In the genomic region with DNA sequence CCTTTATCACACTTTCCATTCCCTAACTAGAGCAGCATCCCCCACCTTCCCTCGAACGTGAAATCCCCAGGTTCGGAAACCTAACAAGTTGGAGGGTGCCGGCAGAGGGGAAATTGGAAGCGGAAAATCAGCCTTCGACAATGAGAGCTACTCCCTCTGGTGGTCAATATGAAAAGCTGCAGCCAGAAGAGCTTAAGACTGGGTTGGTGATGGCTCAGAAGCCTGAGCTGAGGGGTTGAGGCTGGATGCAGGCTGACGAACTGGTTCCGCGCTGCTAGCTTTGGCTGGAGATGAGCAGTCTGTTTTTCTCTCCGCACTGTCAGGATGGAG, we compare ENCODE assay signal across 8 mouse cellular contexts. TPM values are rescaled to one million over a fixed set of nuclear protein-coding genes. Genes with fewer than 3 reads are reported as not detected.
DNase-seq lines count a peak whose midpoint lies in the region; ATAC-seq and TF ChIP-seq lines count a peak whose summit lies in the region.

No protein-coding gene starts in this region.

- peak; percentile 66 for TF ChIP-seq CTCF in testis, adult 2 months (IDR thresholded peaks at IDR 0.05; ENCODE audit: control insufficient read depth, insufficient read depth, insufficient replicate concordance, low read depth, low read length)

- WGBS in forebrain, embryonic 15.5 days: 2% methylated on average over 10 of the region's 10 CpGs
- WGBS in limb, embryonic 14.5 days: under 1% methylated on average over 10 of the region's 10 CpGs

- no peak for DNase-seq in testis, postnatal 10 days (ENCODE audit: low spot score)
- peak; percentile 10 for DNase-seq in c-Kit-positive CD71-positive TER-119-positive erythroid progenitor cells, embryonic 14.5 days (ENCODE audit: low spot score)
- peak; percentile 80 for DNase-seq in induced T-regulatory cell, adult 2 months (ENCODE audit: low read depth)
- DNase-seq in limb, embryonic 14.5 days (ENCODE audit: low spot score): peak; percentile 91
- peak; percentile 70 for DNase-seq in naive thymus-derived CD4-positive, alpha-beta T cell, adult 2 months (ENCODE audit: low read depth)
- peak; percentile 64 for DNase-seq in yolk sac, embryonic 10.5 days (ENCODE audit: low spot score)

- H3K36me3 ChIP-seq in testis, adult 2 months (ENCODE audit: control insufficient read depth, insufficient read depth, low read length): no peaks in the 10 kb centered on the region
- H3K36me3 ChIP-seq in forebrain, embryonic 15.5 days: no peaks in the 10 kb centered on the region
- H3K36me3 ChIP-seq in limb, embryonic 14.5 days (ENCODE audit: control insufficient read depth, insufficient read depth, low read length): no peaks in the 10 kb centered on the region

- peaks cover 2% of the 10 kb centered on the region; the same call in 1 of the 2 replicates for H3K27me3 ChIP-seq in testis, adult 2 months (ENCODE audit: control insufficient read depth, insufficient read depth, low read length)
- no peaks in the 10 kb centered on the region for H3K27me3 ChIP-seq in forebrain, embryonic 15.5 days
- no peaks in the 10 kb centered on the region for H3K27me3 ChIP-seq in limb, embryonic 14.5 days (ENCODE audit: control insufficient read depth, insufficient read depth, low read length)

- no peaks in the 10 kb centered on the region for H3K9me3 ChIP-seq in forebrain, embryonic 15.5 days
- no peaks in the 10 kb centered on the region for H3K9me3 ChIP-seq in limb, embryonic 14.5 days (ENCODE audit: control insufficient read depth, low read length)

- peak overlapping the region; percentile 58 for H3K4me2 ChIP-seq in forebrain, embryonic 15.5 days (replicated peaks)
- H3K4me2 ChIP-seq in limb, embryonic 14.5 days (replicated peaks; ENCODE audit: low read depth, low read length, severe bottlenecking): peak overlapping the region; percentile 72

- no peak for TF ChIP-seq POLR2A in testis, adult 2 months (IDR thresholded peaks at IDR 0.05; ENCODE audit: control insufficient read depth, low read depth, low read length)
- no peak for TF ChIP-seq POLR2A in limb, embryonic 14.5 days (IDR thresholded peaks at IDR 0.05; ENCODE audit: borderline replicate concordance, extremely low read depth, insufficient read depth, insufficient read length)

- peak overlapping the region; percentile 62 for H3K4me3 ChIP-seq in testis, adult 2 months (ENCODE audit: control insufficient read depth, low read depth, low read length)
- H3K4me3 ChIP-seq in forebrain, embryonic 15.5 days: peak overlapping the region; percentile 38
- H3K4me3 ChIP-seq in limb, embryonic 14.5 days (replicated peaks; ENCODE audit: low read length): peak overlapping the region; percentile 40

- ATAC-seq in forebrain, embryonic 15.5 days (replicated peaks): peak; percentile 82
- ATAC-seq in limb, embryonic 14.5 days (ENCODE audit: low FRiP score, low read depth): peak; percentile 54; the same call in 1 of the 2 replicates

- 0 out of 2 replicates have a peak overlapping the region, but pooled peaks have one; percentile 25 for H3K9ac ChIP-seq in forebrain, embryonic 15.5 days (replicated peaks)
- H3K9ac ChIP-seq in limb, embryonic 14.5 days (ENCODE audit: low read depth, low read length, severe bottlenecking): no peak overlapping the region

- H3K27ac ChIP-seq in testis, adult 2 months (ENCODE audit: control insufficient read depth, insufficient read depth, low read depth, low read length): no peak overlapping the region
- no peak overlapping the region for H3K27ac ChIP-seq in forebrain, embryonic 15.5 days (replicated peaks)
- no peak overlapping the region for H3K27ac ChIP-seq in limb, embryonic 14.5 days (replicated peaks; ENCODE audit: low read depth, low read length)

- peaks cover 13% of the 10 kb centered on the region for H3K4me1 ChIP-seq in testis, adult 2 months (ENCODE audit: control insufficient read depth, insufficient read depth, low read length)
- peaks cover 8% of the 10 kb centered on the region for H3K4me1 ChIP-seq in forebrain, embryonic 15.5 days
- H3K4me1 ChIP-seq in limb, embryonic 14.5 days (ENCODE audit: control insufficient read depth, insufficient read depth, low read length): 0 out of 2 replicates have a peak, but pooled peaks cover 3% of the 10 kb centered on the region

RNA-seq across cellular contexts. Expression of a gene that starts 11.1 kb away (rescaled TPM):
- polyA plus RNA-seq in testis, adult 2 months (2012; rRNA removed): 0.11 TPM in 1 of 2 replicates, not detected in the other
- 1.2 and 1.7 TPM in 2 replicates for polyA plus RNA-seq in forebrain, embryonic 15.5 days (2015; fragmentation: Nextera tagmentation; extraction: Ambion mirVana)
- 2.2 and 3.6 TPM in 2 replicates for polyA plus RNA-seq in limb, embryonic 14.5 days (2012; rRNA removed)
- 4.5 and 5.1 TPM in 2 replicates for polyA plus RNA-seq in limb, embryonic 14.5 days (2014; fragmentation: Nextera tagmentation; extraction: Ambion mirVana)

RNA-seq across cellular contexts. Expression of a gene that starts 17.7 kb away (rescaled TPM):
- polyA plus RNA-seq in testis, adult 2 months (2012; rRNA removed): 5.1 and 5.5 TPM in 2 replicates
- 77.8 and 80.9 TPM in 2 replicates for polyA plus RNA-seq in forebrain, embryonic 15.5 days (2015; fragmentation: Nextera tagmentation; extraction: Ambion mirVana)
- polyA plus RNA-seq in limb, embryonic 14.5 days (2012; rRNA removed): 3.5 and 3.6 TPM in 2 replicates
- 6.3 and 6.4 TPM in 2 replicates for polyA plus RNA-seq in limb, embryonic 14.5 days (2014; fragmentation: Nextera tagmentation; extraction: Ambion mirVana)

Comparison
In these comparisons a context has a peak if more than half of its experiments do, and no peak if none do; other contexts are left out.
1. RNA of a gene that starts 17.7 kb away (polyA plus RNA-seq): 77.8 to 80.9 TPM in forebrain, embryonic 15.5 days; 3.5 to 6.4 TPM in limb, embryonic 14.5 days and 5.1 to 5.5 TPM in testis, adult 2 months; every median in the first group is over 10 times any median in the second.
2. Peak in every context shown above with its lines, with median percentiles within 50 percentile points of each other: H3K4me3 ChIP-seq.